Mouse (Mus musculus): ENCODE data around the gene Htra1. TPM values are rescaled to one million over a fixed set of nuclear protein-coding genes. Genes with fewer than 3 reads are reported as not detected.

The Htra1 gene
- polyA plus RNA-seq, 1 experiment from 2014 or later: 5.7 TPM

DNA sequence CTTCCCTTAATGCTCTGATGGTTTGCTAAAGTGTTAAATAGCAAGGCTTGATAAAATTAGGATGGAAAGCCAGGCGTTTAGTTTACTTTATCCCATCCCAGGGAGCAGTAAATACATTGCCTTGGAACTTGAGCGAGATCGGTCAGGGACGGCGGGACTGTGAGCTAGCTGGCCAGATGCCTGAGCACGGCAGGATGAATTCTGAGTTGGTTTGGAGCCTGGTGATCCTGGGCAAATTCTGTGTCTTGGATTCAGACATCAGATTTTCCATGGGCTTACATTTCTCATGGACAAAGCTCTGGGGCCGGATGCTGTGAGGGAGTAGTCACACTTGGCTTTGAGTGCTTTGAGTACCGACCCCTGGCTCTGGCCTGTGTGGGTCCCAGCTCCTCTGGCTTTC is 4.8 kb downstream of the Htra1 start:
- no peaks in the 10 kb centered on the region for H3K9me3 ChIP-seq (ENCODE audit: control insufficient read depth, low read length)
- ATAC-seq (ENCODE audit: low read depth): no peak
- H3K4me1 ChIP-seq (ENCODE audit: control insufficient read depth, insufficient read depth, low read length): peaks cover 12% of the 10 kb centered on the region
- no peak overlapping the region for H3K27ac ChIP-seq (ENCODE audit: low read depth, low read length)
- H3K4me3 ChIP-seq (ENCODE audit: low read depth, low read length): no peak overlapping the region
- H3K27me3 ChIP-seq (ENCODE audit: control insufficient read depth, insufficient read depth, low read length): peaks cover 30% of the 10 kb centered on the region
- H3K9ac ChIP-seq (replicated peaks; ENCODE audit: low read depth, low read length): no peak overlapping the region
- no peak overlapping the region for H3K4me2 ChIP-seq (ENCODE audit: low read depth, low read length)
- H3K36me3 ChIP-seq (ENCODE audit: control insufficient read depth, insufficient read depth, low read length): no peaks in the 10 kb centered on the region
- 71% methylated on average over 8 of the region's 8 CpGs for WGBS

GRCm38 (mm10) chr7:130943280-130943895 is 7.5 kb downstream of the Htra1 start:
- Histone ChIP-seq H3K27ac (ENCODE audit: low read depth, low read length) (no peak overlapping the region), H3K4me1 (ENCODE audit: control insufficient read depth, insufficient read depth, low read length) (no peaks in the 10 kb centered on the region), H3K4me3 (ENCODE audit: low read depth, low read length) (no peak overlapping the region), H3K9me3 (ENCODE audit: control insufficient read depth, low read length) (no peaks in the 10 kb centered on the region), H3K9ac (replicated peaks; ENCODE audit: low read depth, low read length) (no peak overlapping the region), H3K4me2 (ENCODE audit: low read depth, low read length) (no peak overlapping the region), H3K27me3 (ENCODE audit: control insufficient read depth, insufficient read depth, low read length) (peaks cover 7% of the 10 kb centered on the region), H3K36me3 (ENCODE audit: control insufficient read depth, insufficient read depth, low read length) (no peaks in the 10 kb centered on the region)
- WGBS: 93% methylated on average over 9 of the region's 9 CpGs
- no peak for ATAC-seq (ENCODE audit: low read depth)

- Histone ChIP-seq H3K4me2 (ENCODE audit: low read depth, low read length) (no peak overlapping the region), H3K9me3 (ENCODE audit: control insufficient read depth, low read length) (no peaks in the 10 kb centered on the region), H3K36me3 (ENCODE audit: control insufficient read depth, insufficient read depth, low read length) (no peaks in the 10 kb centered on the region), H3K4me3 (ENCODE audit: low read depth, low read length) (no peak overlapping the region), H3K4me1 (ENCODE audit: control insufficient read depth, insufficient read depth, low read length) (no peaks in the 10 kb centered on the region), H3K27ac (ENCODE audit: low read depth, low read length) (no peak overlapping the region), H3K27me3 (ENCODE audit: control insufficient read depth, insufficient read depth, low read length) (no peaks in the 10 kb centered on the region), H3K9ac (replicated peaks; ENCODE audit: low read depth, low read length) (no peak overlapping the region)
- ATAC-seq (ENCODE audit: low read depth): no peak
- WGBS: 91% methylated on average over 11 of the region's 11 CpGs
Measured at GRCm38 (mm10) chr7:130944766-130945475, 9.0 kb downstream of the Htra1 start.

DNA sequence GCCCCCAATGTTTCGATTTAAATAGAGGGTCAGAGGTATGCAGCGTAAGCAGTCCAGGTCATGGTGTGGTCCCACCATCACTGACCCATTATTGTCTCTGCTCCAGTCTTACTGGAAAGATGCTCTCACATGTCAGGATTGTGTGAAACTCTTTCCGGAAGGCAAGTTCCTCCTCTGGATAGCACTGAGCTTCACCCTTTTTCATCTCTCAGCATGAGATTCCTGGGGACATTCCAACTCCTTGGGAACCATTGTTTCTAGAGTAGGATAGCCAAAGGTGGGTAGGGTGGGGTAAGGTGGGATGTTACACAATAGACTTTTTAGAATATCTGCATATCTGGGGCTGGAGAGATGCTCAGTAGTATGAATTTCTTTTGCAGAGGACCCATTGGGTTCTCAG is 9.8 kb downstream of the Htra1 start:
- no peak overlapping the region for H3K4me3 ChIP-seq (ENCODE audit: low read depth, low read length)
- H3K9ac ChIP-seq (replicated peaks; ENCODE audit: low read depth, low read length): no peak overlapping the region
- no peaks in the 10 kb centered on the region for H3K36me3 ChIP-seq (ENCODE audit: control insufficient read depth, insufficient read depth, low read length)
- H3K4me2 ChIP-seq (ENCODE audit: low read depth, low read length): no peak overlapping the region
- H3K9me3 ChIP-seq (ENCODE audit: control insufficient read depth, low read length): no peaks in the 10 kb centered on the region
- ATAC-seq (ENCODE audit: low read depth): no peak
- H3K27ac ChIP-seq (ENCODE audit: low read depth, low read length): no peak overlapping the region
- no peaks in the 10 kb centered on the region for H3K27me3 ChIP-seq (ENCODE audit: control insufficient read depth, insufficient read depth, low read length)
- WGBS: 89% methylated on average over 3 of the region's 3 CpGs
- no peaks in the 10 kb centered on the region for H3K4me1 ChIP-seq (ENCODE audit: control insufficient read depth, insufficient read depth, low read length)

- H3K9me3 ChIP-seq (ENCODE audit: control insufficient read depth, low read length): no peaks in the 10 kb centered on the region
- H3K9ac ChIP-seq (replicated peaks; ENCODE audit: low read depth, low read length): no peak overlapping the region
- no peak for ATAC-seq (ENCODE audit: low read depth)
- H3K4me3 ChIP-seq (ENCODE audit: low read depth, low read length): no peak overlapping the region
- H3K36me3 ChIP-seq (ENCODE audit: control insufficient read depth, insufficient read depth, low read length): no peaks in the 10 kb centered on the region
- no peak overlapping the region for H3K27ac ChIP-seq (ENCODE audit: low read depth, low read length)
- no peaks in the 10 kb centered on the region for H3K27me3 ChIP-seq (ENCODE audit: control insufficient read depth, insufficient read depth, low read length)
- no peaks in the 10 kb centered on the region for H3K4me1 ChIP-seq (ENCODE audit: control insufficient read depth, insufficient read depth, low read length)
- H3K4me2 ChIP-seq (ENCODE audit: low read depth, low read length): no peak overlapping the region
- 88% methylated on average over 12 of the region's 12 CpGs for WGBS
Measured at GRCm38 (mm10) chr7:130946303-130946702, 10.4 kb downstream of the Htra1 start.

GRCm38 (mm10) chr7:130948563-130949208 is 12.8 kb downstream of the Htra1 start:
- WGBS: 67% methylated on average over 5 of the region's 5 CpGs
- Histone ChIP-seq H3K9ac (replicated peaks; ENCODE audit: low read depth, low read length) (no peak overlapping the region), H3K9me3 (ENCODE audit: control insufficient read depth, low read length) (no peaks in the 10 kb centered on the region), H3K36me3 (ENCODE audit: control insufficient read depth, insufficient read depth, low read length) (no peaks in the 10 kb centered on the region), H3K4me2 (ENCODE audit: low read depth, low read length) (no peak overlapping the region), H3K27me3 (ENCODE audit: control insufficient read depth, insufficient read depth, low read length) (no peaks in the 10 kb centered on the region), H3K4me1 (ENCODE audit: control insufficient read depth, insufficient read depth, low read length) (no peaks in the 10 kb centered on the region), H3K27ac (ENCODE audit: low read depth, low read length) (no peak overlapping the region), H3K4me3 (ENCODE audit: low read depth, low read length) (no peak overlapping the region)
- ATAC-seq (ENCODE audit: low read depth): no peak

GRCm38 (mm10) chr7:130949331-130949751 is 13.4 kb downstream of the Htra1 start:
- 51% methylated on average over 8 of the region's 8 CpGs for WGBS
- no peaks in the 10 kb centered on the region for H3K9me3 ChIP-seq (ENCODE audit: control insufficient read depth, low read length)
- H3K4me2 ChIP-seq (ENCODE audit: low read depth, low read length): no peak overlapping the region
- no peak overlapping the region for H3K27ac ChIP-seq (ENCODE audit: low read depth, low read length)
- H3K4me1 ChIP-seq (ENCODE audit: control insufficient read depth, insufficient read depth, low read length): no peaks in the 10 kb centered on the region
- no peaks in the 10 kb centered on the region for H3K36me3 ChIP-seq (ENCODE audit: control insufficient read depth, insufficient read depth, low read length)
- ATAC-seq (ENCODE audit: low read depth): no peak
- H3K4me3 ChIP-seq (ENCODE audit: low read depth, low read length): no peak overlapping the region
- no peaks in the 10 kb centered on the region for H3K27me3 ChIP-seq (ENCODE audit: control insufficient read depth, insufficient read depth, low read length)
- H3K9ac ChIP-seq (replicated peaks; ENCODE audit: low read depth, low read length): no peak overlapping the region

- H3K27ac ChIP-seq (ENCODE audit: low read depth, low read length): no peak overlapping the region
- no peaks in the 10 kb centered on the region for H3K4me1 ChIP-seq (ENCODE audit: control insufficient read depth, insufficient read depth, low read length)
- H3K9me3 ChIP-seq (ENCODE audit: control insufficient read depth, low read length): no peaks in the 10 kb centered on the region
- ATAC-seq (ENCODE audit: low read depth): no peak
- H3K9ac ChIP-seq (replicated peaks; ENCODE audit: low read depth, low read length): no peak overlapping the region
- H3K36me3 ChIP-seq (ENCODE audit: control insufficient read depth, insufficient read depth, low read length): no peaks in the 10 kb centered on the region
- no peak overlapping the region for H3K4me2 ChIP-seq (ENCODE audit: low read depth, low read length)
- H3K4me3 ChIP-seq (ENCODE audit: low read depth, low read length): no peak overlapping the region
- WGBS: 96% methylated on average over 7 of the region's 7 CpGs
- no peaks in the 10 kb centered on the region for H3K27me3 ChIP-seq (ENCODE audit: control insufficient read depth, insufficient read depth, low read length)
Measured at GRCm38 (mm10) chr7:130950482-130950881, 14.6 kb downstream of the Htra1 start.

GRCm38 (mm10) chr7:130951004-130951403 is 15.1 kb downstream of the Htra1 start:
- H3K27ac ChIP-seq (ENCODE audit: low read depth, low read length): no peak overlapping the region
- no peaks in the 10 kb centered on the region for H3K4me1 ChIP-seq (ENCODE audit: control insufficient read depth, insufficient read depth, low read length)
- no peaks in the 10 kb centered on the region for H3K27me3 ChIP-seq (ENCODE audit: control insufficient read depth, insufficient read depth, low read length)
- ATAC-seq (ENCODE audit: low read depth): no peak
- no peak overlapping the region for H3K4me2 ChIP-seq (ENCODE audit: low read depth, low read length)
- H3K4me3 ChIP-seq (ENCODE audit: low read depth, low read length): no peak overlapping the region
- no peaks in the 10 kb centered on the region for H3K36me3 ChIP-seq (ENCODE audit: control insufficient read depth, insufficient read depth, low read length)
- no peaks in the 10 kb centered on the region for H3K9me3 ChIP-seq (ENCODE audit: control insufficient read depth, low read length)
- 89% methylated on average over 5 of the region's 5 CpGs for WGBS
- no peak overlapping the region for H3K9ac ChIP-seq (replicated peaks; ENCODE audit: low read depth, low read length)
